Mouse (Mus musculus) megakaryocyte-erythroid progenitor cell, adult 5-6 weeks (primary cell): ENCODE data around the gene 1700007K13Rik. TPM values are rescaled to one million over a fixed set of nuclear protein-coding genes. Genes with fewer than 3 reads are reported as not detected.
"Not testable (repeated sequence)": the region's sequence is repeated elsewhere in the genome, so short reads cannot be mapped to it uniquely, and the experiment has no call there.

Experiments used
- ATAC-seq: replicated peaks from 2 replicates; pipeline ENCODE4 v1.8.0; 2016; ENCODE audit warnings: mild to moderate bottlenecking, inconsistent platforms; ENCODE audit not compliant: severe bottlenecking, poor library complexity, low FRiP score, low TSS enrichment
- total RNA-seq, 2 experiments: library from RNA; stranded (forward) in 1 of 2; stranded (reverse) in 1 of 2; fragments of 200-1000, 215-1000 nt in 1 of 2; fragments of >200 nt in 1 of 2; fragmentation: Nextera tagmentation in 1 of 2; gene quantifications; 2 replicates each; pipeline ENCODE4 v1.2.3; 2014 to 2017

Gene 1700007K13Rik
- total RNA-seq, 2 experiments from 2014 or later, result not detected

- ATAC-seq, result not testable (repeated sequence)
These were observed 11.9 kb upstream of the 1700007K13Rik start for GRCm38 (mm10) chr2:28477993-28478392.

- ATAC-seq, result not testable (repeated sequence)
These were observed 5.9 kb upstream of the 1700007K13Rik start for GRCm38 (mm10) chr2:28472011-28472410.

- no peak for ATAC-seq
These were observed 4.5 kb upstream of the 1700007K13Rik start for GRCm38 (mm10) chr2:28470591-28470990.

- ATAC-seq, result no peak
These were observed 3.3 kb upstream of the 1700007K13Rik start for GRCm38 (mm10) chr2:28469461-28469860.

GRCm38 (mm10) chr2:28468486-28469225, 2.5 kb upstream of the 1700007K13Rik start:
- no peak for ATAC-seq

- ATAC-seq, result peak; percentile 91
These were observed 1.8 kb upstream of the 1700007K13Rik start, which contains the start of gene Mrps2 for GRCm38 (mm10) chr2:28467860-28468485. TSS of gene Mrps2 (plus strand) at chr2:28468066.

GRCm38 (mm10) chr2:28464919-28465318, 1.2 kb downstream of the 1700007K13Rik start:
- no peak for ATAC-seq

GRCm38 (mm10) chr2:28463919-28464318, 2.2 kb downstream of the 1700007K13Rik start:
- ATAC-seq, result no peak

GRCm38 (mm10) chr2:28456616-28457015, 9.5 kb downstream of the 1700007K13Rik start:
- no peak for ATAC-seq

- no peak for ATAC-seq
These were observed 12.6 kb downstream of the 1700007K13Rik start for GRCm38 (mm10) chr2:28453539-28453938.

- no peak for ATAC-seq
These were observed 14.5 kb downstream of the 1700007K13Rik start for GRCm38 (mm10) chr2:28451663-28452062.

- no peak for ATAC-seq
These were observed 18.8 kb downstream of the 1700007K13Rik start for GRCm38 (mm10) chr2:28447315-28447670.

GRCm38 (mm10) chr2:28446515-28447314, 19.4 kb downstream of the 1700007K13Rik start, which contains the start of gene Ppp1r26:
TSS of gene Ppp1r26 (plus strand) at chr2:28446800.
- ATAC-seq, result no peak

GRCm38 (mm10) chr2:28446181-28446514, 20.0 kb downstream of the 1700007K13Rik start:
- no peak for ATAC-seq

- no peak for ATAC-seq
These were observed 21.1 kb downstream of the 1700007K13Rik start for GRCm38 (mm10) chr2:28445082-28445481.

GRCm38 (mm10) chr2:28440842-28441241, 25.3 kb downstream of the 1700007K13Rik start:
- ATAC-seq, result no peak

- no peak for ATAC-seq
These were observed 30.7 kb downstream of the 1700007K13Rik start for GRCm38 (mm10) chr2:28435401-28435800.

- ATAC-seq, result no peak
These were observed 32.6 kb downstream of the 1700007K13Rik start for GRCm38 (mm10) chr2:28433512-28433911.

GRCm38 (mm10) chr2:28432811-28433210, 33.3 kb downstream of the 1700007K13Rik start:
- no peak for ATAC-seq

GRCm38 (mm10) chr2:28430846-28431245, 35.3 kb downstream of the 1700007K13Rik start:
- no peak for ATAC-seq
